Mouse (Mus musculus) heart, postnatal 0 days (tissue): ENCODE measurements around the gene Nmrk2.

ENCODE experiments used
- CTCF ChIP-seq: IDR thresholded peaks from 2 replicates; pipeline ENCODE4 v1.5.1; 2016; ENCODE audit warnings: antibody characterized with exemption, control low read depth, low read depth
- EP300 ChIP-seq: IDR thresholded peaks from 2 replicates; pipeline ENCODE4 v1.6.1; 2016; ENCODE audit warnings: antibody characterized with exemption, low read depth

- TF ChIP-seq CTCF (no peak), EP300 (no peak)
Measured at GRCm38 (mm10) chr10:81192968-81193501, 8.8 kb downstream of the Nmrk2 start.
